Mouse (Mus musculus) G1E (cell line): Measurements from ENCODE around the gene Tubb4a. TPM values are rescaled to one million over a fixed set of nuclear protein-coding genes. Genes with fewer than 3 reads are reported as not detected.
A peak's percentile ranks its signal among the peaks of the same experiment; 100 is the strongest.

Source experiments
- ATAC-seq: 2 replicates; pipeline ENCODE4 v1.8.0; 2016; ENCODE audit warnings: mild to moderate bottlenecking; ENCODE audit not compliant: insufficient number of reproducible peaks, poor library complexity, low FRiP score, severe bottlenecking; ENCODE audit errors: extremely low read depth
- DNase-seq: peaks from one replicate; pipeline ENCODE4 v3.0.0; 2012; ENCODE audit warnings: low spot score
- H3K27me3 ChIP-seq: 2 replicates; pipeline ENCODE4 v1.6.1; 2012; ENCODE audit warnings: mild to moderate bottlenecking, low read length, inconsistent platforms; ENCODE audit not compliant: insufficient read depth
- H3K36me3 ChIP-seq: replicated peaks from 2 replicates; pipeline ENCODE3; 2012; ENCODE audit warnings: mild to moderate bottlenecking, inconsistent platforms
- H3K4me1 ChIP-seq: 2 replicates; pipeline ENCODE4 v1.6.1; 2012; ENCODE audit warnings: low read depth, low read length, inconsistent platforms, mixed read lengths; ENCODE audit not compliant: insufficient read depth
- H3K4me3 ChIP-seq: 2 replicates; pipeline ENCODE4 v1.5.1; 2012; ENCODE audit warnings: low read depth, mild to moderate bottlenecking, inconsistent platforms, low read length, moderate library complexity, mixed read lengths
- H3K9me3 ChIP-seq: replicated peaks from 2 replicates; pipeline ENCODE4 v1.6.1; 2012; ENCODE audit warnings: inconsistent platforms
- CTCF ChIP-seq: IDR thresholded peaks from 2 replicates; pipeline ENCODE4 v1.5.1; 2012; ENCODE audit warnings: low read depth, low read length, inconsistent platforms, mixed read lengths
- GATA1 ChIP-seq: IDR thresholded peaks from 2 replicates; pipeline ENCODE4 v1.6.1; 2012; ENCODE audit warnings: borderline replicate concordance, low read length, inconsistent platforms, mixed read lengths
- GATA2 ChIP-seq: IDR thresholded peaks from 2 replicates; pipeline ENCODE4 v1.6.1; 2012; ENCODE audit warnings: low read depth, low read length, inconsistent platforms, borderline replicate concordance
- POLR2AphosphoS5 ChIP-seq: IDR thresholded peaks from 2 replicates; pipeline ENCODE4 v1.6.1; 2012; ENCODE audit warnings: low read depth, low read length, inconsistent platforms; ENCODE audit not compliant: insufficient replicate concordance
- TAL1 ChIP-seq: conservative IDR thresholded peaks from 2 replicates; pipeline ENCODE4 v1.6.1; 2012; ENCODE audit warnings: low read depth, low read length, inconsistent platforms, mixed read lengths
- polyA plus RNA-seq: library from polyadenylated mRNA; stranded (reverse); fragments of >175 nt; gene quantifications from 2 replicates; pipeline ENCODE4 v1.2.3, GENCODE M21; 2012
- total RNA-seq, 2 experiments: library from RNA; stranded (forward) in 1 of 2; stranded (reverse) in 1 of 2; fragments of 200-1000 nt in 1 of 2; fragments of >200 nt in 1 of 2; fragmentation: Nextera tagmentation in 1 of 2; gene quantifications; 2 replicates each; pipeline ENCODE4 v1.2.3; 2014 to 2017

Tubb4a gene
- total and polyA plus RNA-seq, 3 experiments: 0.38 to 4.2 (median 0.51) TPM

GRCm38 (mm10) chr17:57104496-57104895, 16.9 kb upstream of the Tubb4a start:
- peaks cover 85% of the 10 kb centered on the region for H3K4me1 ChIP-seq
- H3K9me3 ChIP-seq: no peaks in the 10 kb centered on the region
- TF ChIP-seq POLR2AphosphoS5 (no peak), GATA2 (no peak), GATA1 (no peak), CTCF (no peak), TAL1 (no peak)
- H3K36me3 ChIP-seq: peaks cover 70% of the 10 kb centered on the region
- DNase-seq (peak; percentile 58), ATAC-seq (no peak)
- H3K4me3 ChIP-seq: peak overlapping the region; percentile 87
- H3K27me3 ChIP-seq: no peaks in the 10 kb centered on the region

- TF ChIP-seq GATA2 (no peak), GATA1 (no peak), CTCF (no peak)
- H3K4me3 ChIP-seq: no peak overlapping the region
- H3K4me1 ChIP-seq: peaks cover 84% of the 10 kb centered on the region
- H3K27me3 ChIP-seq: no peaks in the 10 kb centered on the region
- ATAC-seq (no peak), DNase-seq (no peak)
- H3K36me3 ChIP-seq: peaks cover 72% of the 10 kb centered on the region
- H3K9me3 ChIP-seq: no peaks in the 10 kb centered on the region
These were observed 14.7 kb upstream of the Tubb4a start for GRCm38 (mm10) chr17:57102276-57102675.

GRCm38 (mm10) chr17:57099629-57100325, 12.2 kb upstream of the Tubb4a start:
- Histone ChIP-seq H3K36me3 (peaks cover 62% of the 10 kb centered on the region), H3K9me3 (no peaks in the 10 kb centered on the region), H3K4me3 (peak overlapping the region; percentile 33; the same call in 1 of the 2 replicates), H3K4me1 (peaks cover 77% of the 10 kb centered on the region), H3K27me3 (no peaks in the 10 kb centered on the region)
- DNase-seq (peak; percentile 50), ATAC-seq (peak; percentile 72)
- no peak for TF ChIP-seq TAL1
- TF ChIP-seq CTCF: no peak
- TF ChIP-seq GATA1: no peak
- no peak for TF ChIP-seq POLR2AphosphoS5
- no peak for TF ChIP-seq GATA2

- TF ChIP-seq POLR2AphosphoS5 (no peak), GATA1 (no peak), CTCF (no peak)
- ATAC-seq (no peak), DNase-seq (no peak)
- no peaks in the 10 kb centered on the region for H3K27me3 ChIP-seq
- H3K4me3 ChIP-seq: no peak overlapping the region
- H3K4me1 ChIP-seq: peaks cover 74% of the 10 kb centered on the region
- peaks cover 55% of the 10 kb centered on the region for H3K36me3 ChIP-seq
- no peaks in the 10 kb centered on the region for H3K9me3 ChIP-seq
These were observed 10.7 kb upstream of the Tubb4a start for GRCm38 (mm10) chr17:57098321-57098720.

- peak overlapping the region; percentile 30; the same call in 1 of the 2 replicates for H3K4me3 ChIP-seq
These were observed 9.0 kb upstream of the Tubb4a start for GRCm38 (mm10) chr17:57096623-57096920.

GRCm38 (mm10) chr17:57095855-57096622, 8.5 kb upstream of the Tubb4a start:
- no peaks in the 10 kb centered on the region for H3K9me3 ChIP-seq
- peak overlapping the region; percentile 30; the same call in 1 of the 2 replicates for H3K4me3 ChIP-seq
- peaks cover 4% of the 10 kb centered on the region; the same call in 1 of the 2 replicates for H3K27me3 ChIP-seq
- DNase-seq: no peak
- no peak for TF ChIP-seq POLR2AphosphoS5
- no peak for TF ChIP-seq GATA2
- no peak for TF ChIP-seq GATA1
- TF ChIP-seq TAL1: no peak
- TF ChIP-seq CTCF: no peak
- peaks cover 35% of the 10 kb centered on the region for H3K36me3 ChIP-seq
- peaks cover 64% of the 10 kb centered on the region for H3K4me1 ChIP-seq
- no peak for ATAC-seq

More at GRCm38 (mm10) chr17:57096623-57096920, 9.0 kb upstream of the Tubb4a start:
- TF ChIP-seq GATA2 (no peak), TAL1 (no peak), GATA1 (no peak), CTCF (peak; percentile 79), POLR2AphosphoS5 (no peak)
- ATAC-seq (no peak), DNase-seq (peak; percentile 63)
- Histone ChIP-seq H3K36me3 (peaks cover 40% of the 10 kb centered on the region), H3K4me1 (peaks cover 68% of the 10 kb centered on the region), H3K9me3 (no peaks in the 10 kb centered on the region), H3K27me3 (peaks cover under 1% of the 10 kb centered on the region; the same call in 1 of the 2 replicates)
